Mouse (Mus musculus): ENCODE measurements around the gene Alg1.

Gene Alg1

GRCm38 (mm10) chr16:5242355-5242754 lies 8.9 kb downstream of the Alg1 start:
- DNase-seq (ENCODE audit: low spot score) = no peak

DNA sequence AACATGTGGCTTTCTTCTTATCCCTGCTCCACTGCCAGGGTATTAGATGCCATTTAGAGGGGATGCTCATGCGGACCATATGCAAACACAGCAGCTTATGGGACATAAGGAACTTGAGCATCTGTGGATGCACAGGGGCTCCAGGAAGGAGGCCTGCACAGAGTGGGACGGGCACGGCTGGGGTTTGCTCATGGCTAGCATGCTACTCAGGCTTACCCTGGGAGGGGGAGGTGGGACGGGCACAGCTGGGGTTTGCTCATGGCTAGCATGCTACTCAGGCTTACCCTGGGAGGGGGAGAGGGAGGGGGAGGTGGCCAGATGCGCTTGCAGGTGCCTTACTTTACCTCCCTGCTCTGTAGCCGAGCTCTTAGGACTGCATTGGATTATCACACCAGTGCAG lies 9.5 kb downstream of the Alg1 start:
- DNase-seq (ENCODE audit: low spot score) = no peak

- peak; percentile 55 for DNase-seq (ENCODE audit: low spot score)
Observed at GRCm38 (mm10) chr16:5244411-5244810, 11.0 kb downstream of the Alg1 start.

DNA sequence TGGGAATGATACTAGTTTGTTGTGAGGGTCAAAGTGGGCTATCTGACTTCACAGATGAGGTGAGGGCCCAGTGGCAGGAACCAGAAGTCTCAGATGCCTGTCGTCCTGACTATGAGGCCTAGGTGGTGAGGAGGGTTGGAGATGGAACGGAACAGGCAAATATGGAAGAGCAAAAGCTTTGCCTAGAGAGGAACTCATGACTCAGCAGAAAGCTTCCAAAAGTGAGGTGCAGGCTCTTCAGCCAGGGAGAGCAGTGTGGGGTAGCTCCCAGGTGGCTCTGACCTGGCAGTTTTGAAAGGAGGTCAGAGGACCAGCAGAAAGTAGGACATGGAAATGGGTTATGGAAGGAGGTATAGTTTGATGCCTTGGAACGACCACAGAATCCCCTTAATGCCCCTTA lies 17.5 kb downstream of the Alg1 start:
- DNase-seq (ENCODE audit: low spot score) = no peak

DNA sequence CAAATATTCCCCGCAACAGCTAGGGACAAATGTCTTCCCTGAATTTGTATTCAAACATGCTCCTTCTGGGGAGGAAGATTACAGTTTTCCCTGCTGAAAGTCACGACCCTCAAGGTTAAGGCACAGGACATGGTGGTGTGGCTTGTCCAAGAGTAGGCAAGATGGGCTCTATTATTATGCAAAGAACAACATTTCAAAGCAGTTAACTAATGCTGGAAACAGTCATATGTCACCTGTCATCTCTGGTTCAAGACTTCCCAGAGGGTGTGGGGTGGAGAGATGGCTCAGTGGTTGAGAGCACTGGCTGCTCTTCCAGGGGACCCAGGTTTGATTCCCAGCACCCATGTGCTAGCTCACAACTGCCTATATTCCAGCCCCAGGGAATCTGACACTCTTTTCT lies 18.8 kb downstream of the Alg1 start:
- DNase-seq (ENCODE audit: low spot score) = no peak

GRCm38 (mm10) chr16:5254346-5255025 lies 21.1 kb downstream of the Alg1 start:
- DNase-seq (ENCODE audit: low spot score) = peak; percentile 77

DNA sequence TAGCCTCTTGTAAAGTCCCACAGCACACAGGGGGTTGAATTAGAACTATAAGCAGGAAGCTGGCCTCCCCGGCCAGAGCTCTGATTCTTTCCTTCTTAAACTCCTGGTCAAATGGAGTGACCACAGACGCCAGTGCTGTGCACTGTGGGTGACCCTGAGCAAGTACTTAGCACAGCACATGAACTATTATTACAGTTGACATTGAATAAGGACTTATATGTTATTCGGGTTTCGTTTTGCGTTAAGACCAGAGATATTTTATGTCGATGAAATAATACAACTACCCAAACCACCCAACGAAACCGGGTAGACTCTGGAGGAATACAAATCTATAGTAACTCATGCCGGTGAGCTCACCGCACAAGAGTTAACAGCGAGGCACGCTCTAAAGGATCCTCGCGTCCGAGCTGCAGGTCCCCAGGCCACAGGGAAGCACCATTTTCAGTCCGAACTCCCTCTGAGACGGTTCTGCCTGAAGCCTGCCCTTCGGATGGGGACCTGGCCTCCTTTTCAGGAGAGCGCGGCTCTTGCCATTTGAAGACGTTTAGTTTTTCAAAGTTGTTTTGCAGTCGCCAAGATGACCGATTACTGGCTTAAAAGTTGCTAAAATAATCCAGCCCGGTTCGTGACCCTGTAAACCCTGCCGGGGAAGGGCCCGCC lies 21.8 kb downstream of the Alg1 start:
- DNase-seq (ENCODE audit: low spot score) = no peak

DNA sequence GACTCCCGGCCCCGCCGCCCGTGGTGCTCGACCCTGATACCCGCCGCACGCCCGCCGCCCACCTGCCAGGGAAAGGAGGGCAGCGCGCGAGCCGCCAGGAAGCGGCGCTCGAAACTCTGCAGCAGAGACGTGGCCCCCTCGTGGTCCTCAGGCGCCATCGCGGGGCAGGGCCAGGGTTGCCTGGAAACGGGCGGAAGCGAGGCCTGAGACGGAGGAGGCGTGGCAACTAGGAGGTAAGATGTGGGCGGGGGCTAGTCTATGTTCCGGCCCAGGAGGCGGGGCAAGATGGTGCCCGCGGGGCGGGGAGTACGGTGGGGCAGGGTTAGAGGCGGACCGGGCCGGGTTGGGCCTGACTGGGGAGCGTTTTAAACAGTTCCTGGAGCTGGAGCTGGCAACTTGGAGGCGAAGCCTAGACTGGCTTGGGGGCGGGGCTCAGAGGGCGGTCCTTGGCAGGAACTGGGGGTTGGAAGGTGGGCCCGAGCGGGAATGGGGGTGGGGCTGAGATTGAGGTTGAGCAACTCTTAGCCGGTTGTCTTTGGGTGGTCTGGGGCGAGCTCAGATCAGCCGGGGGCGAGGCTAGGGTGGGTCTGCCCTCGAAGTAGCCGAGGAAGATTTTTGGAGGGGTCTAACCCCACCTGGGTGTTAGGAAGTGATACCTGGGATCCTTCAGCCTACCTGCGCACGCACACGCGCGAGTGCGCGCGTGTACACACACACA lies 22.5 kb downstream of the Alg1 start, which contains the start of gene Eef2kmt:
Gene Eef2kmt (minus strand): TSS at position 205 of the 718 bp plus-strand sequence.
- DNase-seq (ENCODE audit: low spot score) = peak; percentile 98

DNA sequence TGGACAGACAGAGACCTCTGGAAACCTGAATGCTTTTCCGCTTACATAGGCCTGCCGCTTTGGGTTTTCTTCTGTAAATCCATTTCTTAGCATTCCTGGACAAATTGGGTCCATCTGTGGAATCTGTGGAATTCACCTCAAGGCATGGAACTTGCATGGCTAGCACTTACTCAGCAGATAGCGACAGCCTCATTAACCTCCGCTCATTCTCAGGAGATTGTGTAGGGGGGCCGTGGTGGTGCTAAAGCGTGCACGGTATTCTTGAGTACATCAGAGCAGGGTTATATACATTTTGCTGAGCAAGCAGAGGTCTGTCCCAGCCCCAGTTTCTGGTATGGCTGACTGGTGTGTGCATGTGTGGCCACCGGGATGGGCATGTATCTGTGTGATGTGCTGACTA lies 29.7 kb downstream of the Alg1 start:
- DNase-seq (ENCODE audit: low spot score) = no peak

DNA sequence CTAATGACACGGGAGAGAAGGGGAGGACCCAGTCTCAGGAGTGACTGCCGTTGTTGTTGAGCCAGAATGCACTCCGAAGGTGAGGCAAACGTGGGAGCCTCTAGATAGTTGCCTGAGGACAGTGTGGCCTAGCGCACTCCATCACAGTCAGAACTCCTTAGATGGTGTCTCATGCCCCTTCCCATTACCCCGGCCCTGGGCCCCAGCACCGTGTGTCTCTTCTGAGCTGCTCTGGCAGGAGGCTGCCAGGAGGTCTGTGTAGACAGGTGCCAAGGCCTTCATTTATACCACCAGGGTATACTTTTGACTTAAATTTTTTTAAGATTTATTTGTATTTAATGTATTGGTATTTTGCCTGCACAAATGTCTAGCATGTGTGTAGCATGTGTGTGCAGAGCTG lies 30.5 kb downstream of the Alg1 start:
- DNase-seq (ENCODE audit: low spot score) = no peak

GRCm38 (mm10) chr16:5271411-5272035 lies 38.1 kb downstream of the Alg1 start:
- DNase-seq (ENCODE audit: low spot score) = no peak

- no peak for DNase-seq (ENCODE audit: low spot score)
Observed at GRCm38 (mm10) chr16:5272371-5272770, 39.0 kb downstream of the Alg1 start.

DNA sequence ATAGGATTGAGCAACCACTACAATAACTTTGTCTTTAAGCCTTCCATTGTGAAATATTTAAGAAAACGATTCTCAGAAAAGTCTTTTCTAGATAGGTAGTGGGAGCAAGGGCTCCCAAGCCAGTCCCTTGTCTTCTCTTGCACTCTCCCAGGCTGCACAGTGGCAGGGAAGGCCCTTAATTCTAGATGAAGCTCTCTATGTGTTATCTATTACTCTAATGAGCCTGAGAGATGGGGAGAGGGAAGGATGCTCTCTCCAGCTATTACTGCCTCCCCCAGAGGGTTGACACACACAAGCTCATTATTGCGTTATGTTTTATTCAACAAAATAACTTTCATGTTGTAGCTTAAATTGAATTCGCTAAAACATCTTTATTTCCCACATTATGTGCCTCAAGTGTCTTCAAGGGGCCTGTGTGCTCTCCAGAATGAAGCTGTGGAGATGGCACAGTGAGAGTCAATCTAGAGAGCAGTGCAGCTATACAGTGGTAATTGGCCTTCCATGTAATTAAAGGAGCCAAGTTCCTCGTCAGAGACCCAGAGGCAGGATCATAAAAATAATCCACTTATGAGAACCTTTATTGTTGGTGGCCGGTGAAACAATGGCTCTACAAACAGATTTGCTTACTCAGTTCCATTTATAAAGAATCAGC lies 46.3 kb downstream of the Alg1 start:
- DNase-seq (ENCODE audit: low spot score) = no peak

GRCm38 (mm10) chr16:5282686-5283085 lies 49.3 kb downstream of the Alg1 start:
- DNase-seq (ENCODE audit: low spot score) = no peak

DNA sequence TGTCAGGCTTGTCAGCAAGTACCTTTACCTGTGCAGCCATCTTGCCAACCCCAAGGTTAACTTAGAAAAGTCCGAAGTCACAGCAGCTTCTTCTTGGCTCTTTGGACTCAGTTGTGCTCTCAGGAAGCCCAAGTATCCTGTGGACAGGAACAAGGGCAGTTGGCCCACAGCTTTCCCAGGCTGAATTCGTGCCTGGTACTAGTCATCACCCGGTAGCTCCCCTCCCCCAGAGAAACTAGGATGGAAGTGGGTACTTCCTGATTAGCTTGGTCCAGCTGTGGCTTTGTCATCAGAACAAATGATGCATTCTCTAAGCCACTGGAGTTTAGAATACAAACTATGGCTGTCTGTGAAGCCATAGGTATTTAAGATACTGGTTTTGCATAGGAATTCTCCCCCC lies 52.0 kb downstream of the Alg1 start:
- DNase-seq (ENCODE audit: low spot score) = no peak
